Comparison of ENCODE assay signal across 17 mouse cellular contexts in genomic region chr4:110225492-110225891, GRCm38 (mm10).
DNase-seq lines count a peak whose midpoint lies in the region; ATAC-seq and TF ChIP-seq lines count a peak whose summit lies in the region.
"Had no signal": no experiment of that assay in that cellular context is flagged by ENCODE, and none has a peak within 500 bp of the region (broad histone marks: within the 10 kb centered on the region; RNA-seq: fewer than 3 reads in every experiment).

No protein-coding gene starts in this region.

- H3K27me3 ChIP-seq in hindbrain, embryonic 13.5 days, result no peaks in the 10 kb centered on the region
- H3K27me3 ChIP-seq in hindbrain, embryonic 10.5 days (ENCODE audit: insufficient read depth, poor library complexity, severe bottlenecking), result no peaks in the 10 kb centered on the region
- no peaks in the 10 kb centered on the region for H3K27me3 ChIP-seq in midbrain, embryonic 14.5 days (ENCODE audit: control insufficient read depth, insufficient read depth, low read length)
- no peaks in the 10 kb centered on the region for H3K27me3 ChIP-seq in midbrain, postnatal 0 days (ENCODE audit: insufficient read depth, low read length)
- H3K27me3 ChIP-seq: forebrain, embryonic 15.5 days; limb, embryonic 12.5 days; liver, embryonic 12.5 days; megakaryocyte, embryonic 14.5 days had no signal

- no peaks in the 10 kb centered on the region for H3K9me3 ChIP-seq in hindbrain, embryonic 13.5 days
- H3K9me3 ChIP-seq in hindbrain, embryonic 10.5 days, result no peaks in the 10 kb centered on the region
- no peaks in the 10 kb centered on the region for H3K9me3 ChIP-seq in midbrain, embryonic 14.5 days (ENCODE audit: control insufficient read depth, low read length)
- no peaks in the 10 kb centered on the region for H3K9me3 ChIP-seq in midbrain, postnatal 0 days (ENCODE audit: low read length)
- H3K9me3 ChIP-seq: forebrain, embryonic 15.5 days; heart, embryonic 10.5 days; limb, embryonic 12.5 days; liver, embryonic 12.5 days; megakaryocyte, embryonic 14.5 days had no signal

- DNase-seq in cerebellum, adult 9-11 months, result peak; percentile 30
- DNase-seq in cerebellum, adult 9-10 months, result no peak
- DNase-seq in hindbrain, embryonic 10.5 days (ENCODE audit: low spot score), result no peak
- DNase-seq in midbrain, embryonic 14.5 days, result no peak
- no peak for DNase-seq in midbrain, postnatal 0 days (ENCODE audit: low spot score)
- no peak for DNase-seq in gastrocnemius, adult 8-10 months (ENCODE audit: low spot score in 2 of 2)
- DNase-seq: adrenal gland, postnatal 25 days; B cell, adult 2 months; lung, adult 2 months had no signal

- peaks cover 49% of the 10 kb centered on the region for H3K4me1 ChIP-seq in hindbrain, embryonic 13.5 days (replicated peaks)
- H3K4me1 ChIP-seq in hindbrain, embryonic 10.5 days (replicated peaks), result peaks cover 10% of the 10 kb centered on the region; the same call in 1 of the 2 replicates
- 0 out of 2 replicates have a peak, but pooled peaks cover 3% of the 10 kb centered on the region for H3K4me1 ChIP-seq in midbrain, embryonic 14.5 days (ENCODE audit: control insufficient read depth, insufficient read depth, low read length)
- H3K4me1 ChIP-seq in midbrain, postnatal 0 days (ENCODE audit: insufficient read depth, low read length), result no peaks in the 10 kb centered on the region
- H3K4me1 ChIP-seq: forebrain, embryonic 15.5 days; limb, embryonic 12.5 days had no signal

- peak overlapping the region; percentile 42 for H3K27ac ChIP-seq in hindbrain, embryonic 13.5 days
- no peak overlapping the region for H3K27ac ChIP-seq in hindbrain, embryonic 10.5 days
- peak overlapping the region; percentile 26; the same call in 1 of the 2 replicates for H3K27ac ChIP-seq in midbrain, embryonic 14.5 days (replicated peaks; ENCODE audit: low read depth, low read length)
- no peak overlapping the region for H3K27ac ChIP-seq in midbrain, postnatal 0 days (ENCODE audit: low read depth, low read length)
- H3K27ac ChIP-seq: forebrain, embryonic 15.5 days; heart, embryonic 10.5 days; limb, embryonic 12.5 days; liver, embryonic 12.5 days had no signal

- peaks cover 23% of the 10 kb centered on the region for H3K36me3 ChIP-seq in hindbrain, embryonic 13.5 days
- peaks cover 80% of the 10 kb centered on the region for H3K36me3 ChIP-seq in hindbrain, embryonic 10.5 days
- peaks cover 34% of the 10 kb centered on the region for H3K36me3 ChIP-seq in midbrain, embryonic 14.5 days (ENCODE audit: control insufficient read depth, insufficient read depth, low read length)
- H3K36me3 ChIP-seq in midbrain, postnatal 0 days (ENCODE audit: insufficient read depth, low read length), result peaks cover 6% of the 10 kb centered on the region; the same call in 1 of the 2 replicates
- H3K36me3 ChIP-seq: heart, embryonic 10.5 days; limb, embryonic 12.5 days; liver, embryonic 12.5 days had no signal

- WGBS in hindbrain, embryonic 13.5 days, result 64% methylated on average over 10 of the region's 10 CpGs
- 85% methylated on average over 10 of the region's 10 CpGs for WGBS in hindbrain, embryonic 10.5 days
- WGBS in midbrain, embryonic 14.5 days, result 74% methylated on average over 10 of the region's 10 CpGs
- WGBS in midbrain, postnatal 0 days, result 83% methylated on average over 10 of the region's 10 CpGs

- no peak for ATAC-seq in hindbrain, embryonic 13.5 days (ENCODE audit: low FRiP score)
- ATAC-seq in midbrain, embryonic 14.5 days (ENCODE audit: low FRiP score, low TSS enrichment), result no peak
- ATAC-seq in midbrain, postnatal 0 days (ENCODE audit: low FRiP score), result no peak
- ATAC-seq: forebrain, embryonic 15.5 days; hindbrain, embryonic 16.5 days; intestine, postnatal 0 days; liver, embryonic 12.5 days had no signal

- H3K9ac ChIP-seq in hindbrain, embryonic 13.5 days, result no peak overlapping the region
- H3K9ac ChIP-seq in midbrain, embryonic 14.5 days (replicated peaks; ENCODE audit: low read length), result no peak overlapping the region
- H3K9ac ChIP-seq in midbrain, postnatal 0 days (replicated peaks; ENCODE audit: low read length, poor library complexity, severe bottlenecking), result no peak overlapping the region
- H3K9ac ChIP-seq: forebrain, embryonic 15.5 days; limb, embryonic 12.5 days; liver, embryonic 12.5 days had no signal

- TF ChIP-seq CTCF in midbrain, postnatal 0 days (IDR thresholded peaks at IDR 0.05), result no peak

- H3K4me3 ChIP-seq in hindbrain, embryonic 13.5 days, result no peak overlapping the region
- no peak overlapping the region for H3K4me3 ChIP-seq in hindbrain, embryonic 10.5 days
- H3K4me3 ChIP-seq in midbrain, embryonic 14.5 days (replicated peaks; ENCODE audit: low read depth, low read length), result no peak overlapping the region
- no peak overlapping the region for H3K4me3 ChIP-seq in midbrain, postnatal 0 days (ENCODE audit: low read depth, low read length)
- H3K4me3 ChIP-seq: forebrain, embryonic 15.5 days; heart, embryonic 10.5 days; limb, embryonic 12.5 days; liver, embryonic 12.5 days; megakaryocyte, embryonic 14.5 days had no signal

- no peak overlapping the region for H3K4me2 ChIP-seq in hindbrain, embryonic 13.5 days
- H3K4me2 ChIP-seq in midbrain, embryonic 14.5 days (ENCODE audit: low read length), result no peak overlapping the region
- no peak overlapping the region for H3K4me2 ChIP-seq in midbrain, postnatal 0 days (ENCODE audit: low read depth, low read length, poor library complexity, severe bottlenecking)
- H3K4me2 ChIP-seq: forebrain, embryonic 15.5 days; limb, embryonic 12.5 days; liver, embryonic 12.5 days had no signal

Comparison
In these comparisons a context has a peak if more than half of its experiments do, and no peak if none do; other contexts are left out.
1. H3K27ac ChIP-seq: peak in hindbrain, embryonic 13.5 days (single experiment) and midbrain, embryonic 14.5 days (single experiment); none in hindbrain, embryonic 10.5 days (single experiment) and midbrain, postnatal 0 days (single experiment).